Mouse (Mus musculus): Measurements from ENCODE around the gene Stard3nl. TPM values are rescaled to one million over a fixed set of nuclear protein-coding genes. Genes with fewer than 3 reads are reported as not detected.
A peak's percentile ranks its signal among the peaks of the same experiment; 100 is the strongest.
"Not testable (repeated sequence)": the region's sequence is repeated elsewhere in the genome, so short reads cannot be mapped to it uniquely, and the experiment has no call there.

Stard3nl gene
- polyA plus RNA-seq, 1 experiment from 2014 or later: 67.2 TPM

GRCm38 (mm10) chr13:19356720-19357119 is 38.9 kb downstream of the Stard3nl start:
- H3K4me1 ChIP-seq (replicated peaks): no peaks in the 10 kb centered on the region
- WGBS: 74% methylated on average over 5 of the region's 5 CpGs
- peaks cover 16% of the 10 kb centered on the region; the same call in 1 of the 2 replicates for H3K36me3 ChIP-seq
- H3K27ac ChIP-seq: peak overlapping the region; percentile 25; the same call in 1 of the 2 replicates
- H3K9ac ChIP-seq: no peak overlapping the region
- no peak overlapping the region for H3K4me2 ChIP-seq
- H3K27me3 ChIP-seq: no peaks in the 10 kb centered on the region
- no peak overlapping the region for H3K4me3 ChIP-seq
- no peaks in the 10 kb centered on the region for H3K9me3 ChIP-seq (replicated peaks)
- no peak for ATAC-seq (replicated peaks; ENCODE audit: insufficient number of reproducible peaks, insufficient read depth, low FRiP score, low read depth)

- no peaks in the 10 kb centered on the region for H3K4me1 ChIP-seq (replicated peaks)
- H3K4me2 ChIP-seq: no peak overlapping the region
- peak overlapping the region; percentile 25; the same call in 1 of the 2 replicates for H3K27ac ChIP-seq
- 68% methylated on average over 7 of the region's 7 CpGs for WGBS
- no peak overlapping the region for H3K4me3 ChIP-seq
- no peaks in the 10 kb centered on the region for H3K9me3 ChIP-seq (replicated peaks)
- no peak overlapping the region for H3K9ac ChIP-seq
- H3K36me3 ChIP-seq: peaks cover 16% of the 10 kb centered on the region; the same call in 1 of the 2 replicates
- ATAC-seq (replicated peaks; ENCODE audit: insufficient number of reproducible peaks, insufficient read depth, low FRiP score, low read depth): peak; percentile 31; the same call in 1 of the 2 replicates
- H3K27me3 ChIP-seq: no peaks in the 10 kb centered on the region
These were observed 39.5 kb downstream of the Stard3nl start for GRCm38 (mm10) chr13:19356120-19356519.

GRCm38 (mm10) chr13:19352795-19353194 is 42.8 kb downstream of the Stard3nl start:
- no peaks in the 10 kb centered on the region for H3K4me1 ChIP-seq (replicated peaks)
- WGBS: 86% methylated on average over 3 of the region's 3 CpGs
- ATAC-seq (replicated peaks; ENCODE audit: insufficient number of reproducible peaks, insufficient read depth, low FRiP score, low read depth): no peak

GRCm38 (mm10) chr13:19340356-19340755 is 55.2 kb downstream of the Stard3nl start:
- not testable (repeated sequence) for H3K27ac ChIP-seq; ATAC-seq (replicated peaks; ENCODE audit: insufficient number of reproducible peaks, insufficient read depth, low FRiP score, low read depth); H3K4me2 ChIP-seq; H3K4me1 ChIP-seq (replicated peaks); H3K27me3 ChIP-seq; H3K36me3 ChIP-seq; H3K9ac ChIP-seq; H3K4me3 ChIP-seq; H3K9me3 ChIP-seq (replicated peaks)
- 83% methylated on average over 1 of the region's 1 CpGs for WGBS

More at GRCm38 (mm10) chr13:19352795-19353194, 42.8 kb downstream of the Stard3nl start:
- Histone ChIP-seq H3K9ac (no peak overlapping the region), H3K27ac (no peak overlapping the region), H3K9me3 (replicated peaks) (no peaks in the 10 kb centered on the region), H3K4me3 (no peak overlapping the region), H3K36me3 (peaks cover 10% of the 10 kb centered on the region; the same call in 1 of the 2 replicates), H3K27me3 (no peaks in the 10 kb centered on the region), H3K4me2 (no peak overlapping the region)

- H3K9me3 ChIP-seq (replicated peaks); H3K4me2 ChIP-seq; H3K27ac ChIP-seq; H3K4me1 ChIP-seq (replicated peaks); H3K9ac ChIP-seq; H3K4me3 ChIP-seq; H3K36me3 ChIP-seq; H3K27me3 ChIP-seq; ATAC-seq (replicated peaks; ENCODE audit: insufficient number of reproducible peaks, insufficient read depth, low FRiP score, low read depth): not testable (repeated sequence)
- 65% methylated on average over 1 of the region's 1 CpGs for WGBS
These were observed 59.3 kb downstream of the Stard3nl start for GRCm38 (mm10) chr13:19336310-19336709.

Other genes starting within 250 kb of the Stard3nl start
- gene Epdr1, start 224.1 kb upstream of the Stard3nl start, polyA plus RNA-seq (2015; fragmentation: Nextera tagmentation; extraction: Ambion mirVana): 31.5 and 31.9 TPM in 2 replicates
- 0.53 and 0.82 TPM in 2 replicates for gene Sfrp4, start 227.3 kb upstream of the Stard3nl start, polyA plus RNA-seq (2015; fragmentation: Nextera tagmentation; extraction: Ambion mirVana)

All from heart, embryonic 15.5 days (tissue).